10 mouse cellular contexts compared by ENCODE assay signal in the genomic region with DNA sequence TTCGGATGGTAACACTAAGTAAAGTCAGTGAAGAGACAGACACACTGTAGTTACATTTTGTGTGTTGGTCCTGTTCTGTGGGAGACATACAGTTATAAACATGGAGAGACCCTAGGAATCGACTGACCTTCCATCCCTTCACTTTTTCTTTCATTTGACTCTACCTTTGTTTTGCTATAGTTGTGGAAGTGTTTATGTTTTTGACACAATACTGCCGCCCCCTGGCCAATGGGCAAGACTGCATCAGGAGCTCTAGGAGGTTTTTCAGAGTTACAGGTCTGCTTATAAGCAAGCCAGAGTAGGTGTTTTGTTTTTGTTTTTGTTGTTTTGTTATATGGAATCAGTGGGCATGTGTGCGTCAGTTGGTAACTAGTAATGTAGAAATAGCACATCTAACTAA.
DNase-seq lines count a peak whose midpoint lies in the region; ATAC-seq and TF ChIP-seq lines count a peak whose summit lies in the region.
"Had no signal": no experiment of that assay in that cellular context is flagged by ENCODE, and none has a peak within 500 bp of the region (broad histone marks: within the 10 kb centered on the region; RNA-seq: fewer than 3 reads in every experiment).

No protein-coding gene starts in this region.

- ATAC-seq in intestine, postnatal 0 days: no peak
- ATAC-seq in intestine, embryonic 15.5 days: no peak

- H3K9ac ChIP-seq in intestine, postnatal 0 days (ENCODE audit: low read depth, low read length): no peak overlapping the region
- H3K9ac ChIP-seq in intestine, embryonic 15.5 days: no peak overlapping the region
- H3K9ac ChIP-seq: embryonic facial prominence, embryonic 15.5 days; neural tube, embryonic 12.5 days had no signal

- H3K9me3 ChIP-seq in intestine, postnatal 0 days (ENCODE audit: control insufficient read depth): no peaks in the 10 kb centered on the region
- H3K9me3 ChIP-seq in intestine, embryonic 15.5 days: no peaks in the 10 kb centered on the region
- H3K9me3 ChIP-seq: embryonic facial prominence, embryonic 15.5 days; neural tube, embryonic 12.5 days had no signal

- no peak overlapping the region for H3K4me2 ChIP-seq in intestine, postnatal 0 days (replicated peaks; ENCODE audit: low read depth)
- no peak overlapping the region for H3K4me2 ChIP-seq in intestine, embryonic 15.5 days (replicated peaks)
- H3K4me2 ChIP-seq: embryonic facial prominence, embryonic 15.5 days; neural tube, embryonic 12.5 days had no signal

- TF ChIP-seq CTCF in intestine, postnatal 0 days (IDR thresholded peaks at IDR 0.05; ENCODE audit: low read depth): peak; percentile 84

- H3K27me3 ChIP-seq in intestine, postnatal 0 days (replicated peaks; ENCODE audit: control insufficient read depth, insufficient read depth, low read length): no peaks in the 10 kb centered on the region
- no peaks in the 10 kb centered on the region for H3K27me3 ChIP-seq in intestine, embryonic 15.5 days (replicated peaks)
- H3K27me3 ChIP-seq: embryonic facial prominence, embryonic 15.5 days; neural tube, embryonic 12.5 days had no signal

- peak; percentile 77 for DNase-seq in R1 (ENCODE audit: low read depth, low spot score)
- peak; percentile 78 to 83 for DNase-seq in cerebellum, postnatal 25 days
- peak; percentile 69 to 71 for DNase-seq in heart, postnatal 14 days
- peak; percentile 51 to 53 for DNase-seq in left cerebral cortex, postnatal 10 days (ENCODE audit: extremely low spot score in 1 of 2, low spot score in 2 of 2)
- peak; percentile 85 for DNase-seq in naive thymus-derived CD4-positive, alpha-beta T cell, adult 2 months (ENCODE audit: low read depth)
- peak; percentile 83 for DNase-seq in thymus, postnatal 0 days (ENCODE audit: low spot score)

- H3K4me3 ChIP-seq in intestine, postnatal 0 days (ENCODE audit: low read depth, low read length): no peak overlapping the region
- H3K4me3 ChIP-seq in intestine, embryonic 15.5 days (replicated peaks): no peak overlapping the region
- H3K4me3 ChIP-seq: embryonic facial prominence, embryonic 15.5 days; neural tube, embryonic 12.5 days had no signal

- WGBS in intestine, postnatal 0 days: 46% methylated on average over 4 of the region's 4 CpGs
- WGBS in intestine, embryonic 15.5 days: 45% methylated on average over 4 of the region's 4 CpGs

- peaks cover 7% of the 10 kb centered on the region; the same call in 1 of the 2 replicates for H3K36me3 ChIP-seq in intestine, postnatal 0 days (ENCODE audit: control insufficient read depth, insufficient read depth)
- H3K36me3 ChIP-seq in intestine, embryonic 15.5 days: peaks cover 2% of the 10 kb centered on the region; the same call in 1 of the 2 replicates

- no peak overlapping the region for H3K27ac ChIP-seq in intestine, postnatal 0 days (ENCODE audit: low read depth, low read length)
- H3K27ac ChIP-seq in intestine, embryonic 15.5 days: no peak overlapping the region
- H3K27ac ChIP-seq: embryonic facial prominence, embryonic 15.5 days; neural tube, embryonic 12.5 days had no signal

- intact Hi-C loops in heart, postnatal 14 days (cut with DNase I): loop anchor here (1.0 to 2.0 kb wide), 2 partner anchors 118 to 209 kb away; no protein-coding TSS in a partner anchor
- intact Hi-C loops in left cerebral cortex, postnatal 10 days (cut with DNase I): loop anchor here (5.0 to 10.0 kb wide), 3 partner anchors 93 to 201 kb away; no protein-coding TSS in a partner anchor

- H3K4me1 ChIP-seq in intestine, postnatal 0 days (replicated peaks; ENCODE audit: control insufficient read depth, insufficient read depth, low read length): peaks cover 7% of the 10 kb centered on the region; the same call in 1 of the 2 replicates
- H3K4me1 ChIP-seq in intestine, embryonic 15.5 days (replicated peaks): peaks cover 16% of the 10 kb centered on the region; the same call in 1 of the 2 replicates
- H3K4me1 ChIP-seq: embryonic facial prominence, embryonic 15.5 days had no signal
